Comparison of ENCODE assay signal across 8 mouse cellular contexts in genomic region chr11:101143338-101144225, GRCm38 (mm10). TPM values are rescaled to one million over a fixed set of nuclear protein-coding genes. Genes with fewer than 3 reads are reported as not detected.
DNase-seq lines count a peak whose midpoint lies in the region; ATAC-seq and TF ChIP-seq lines count a peak whose summit lies in the region.

No protein-coding gene starts in this region.

- no peak for TF ChIP-seq CTCF in lung, adult 2 months (IDR thresholded peaks at IDR 0.05; ENCODE audit: insufficient read depth, low read length)
- TF ChIP-seq CTCF in intestine, postnatal 0 days (IDR thresholded peaks at IDR 0.05; ENCODE audit: low read depth): no peak
- TF ChIP-seq CTCF in stomach, postnatal 0 days (IDR thresholded peaks at IDR 0.05; ENCODE audit: low read depth): no peak

- no peaks in the 10 kb centered on the region for H3K27me3 ChIP-seq in forebrain, embryonic 11.5 days (ENCODE audit: control insufficient read depth, insufficient read depth, low read length)
- H3K27me3 ChIP-seq in intestine, postnatal 0 days (replicated peaks; ENCODE audit: control insufficient read depth, insufficient read depth, low read length): peaks cover 12% of the 10 kb centered on the region
- H3K27me3 ChIP-seq in midbrain, embryonic 10.5 days (ENCODE audit: low read depth, poor library complexity, severe bottlenecking): peaks cover 37% of the 10 kb centered on the region
- H3K27me3 ChIP-seq in stomach, postnatal 0 days (ENCODE audit: control insufficient read depth, insufficient read depth, low read length): no peaks in the 10 kb centered on the region

- peak overlapping the region; percentile 44 for H3K4me3 ChIP-seq in lung, adult 2 months (replicated peaks; ENCODE audit: extremely low read depth, low read depth, low read length)
- H3K4me3 ChIP-seq in forebrain, embryonic 11.5 days (ENCODE audit: low read depth, low read length): peak overlapping the region; percentile 25
- no peak overlapping the region; the same call in 1 of the 2 replicates for H3K4me3 ChIP-seq in intestine, postnatal 0 days (ENCODE audit: low read depth, low read length)
- peak overlapping the region; percentile 49 for H3K4me3 ChIP-seq in midbrain, embryonic 10.5 days
- peak overlapping the region; percentile 10; the same call in 1 of the 2 replicates for H3K4me3 ChIP-seq in stomach, postnatal 0 days (ENCODE audit: low read depth, low read length)

- ATAC-seq in activated CD4-positive, CD25-positive, alpha-beta regulatory T cell, adult 4 months: peak; percentile 75
- ATAC-seq in forebrain, embryonic 11.5 days (replicated peaks; ENCODE audit: low FRiP score): peak; percentile 63
- no peak for ATAC-seq in intestine, postnatal 0 days
- no peak for ATAC-seq in stomach, postnatal 0 days (ENCODE audit: low FRiP score, low TSS enrichment)

- no peak for TF ChIP-seq POLR2A in lung, adult 2 months (IDR thresholded peaks at IDR 0.05; ENCODE audit: borderline replicate concordance, extremely low read depth, low read depth, low read length)

- peak overlapping the region; percentile 51 for H3K4me2 ChIP-seq in forebrain, embryonic 11.5 days (ENCODE audit: low read depth, low read length, severe bottlenecking)
- H3K4me2 ChIP-seq in intestine, postnatal 0 days (replicated peaks; ENCODE audit: low read depth): peak overlapping the region; percentile 37
- H3K4me2 ChIP-seq in stomach, postnatal 0 days (replicated peaks; ENCODE audit: low read depth): peak overlapping the region; percentile 38

- peaks cover 6% of the 10 kb centered on the region for H3K4me1 ChIP-seq in lung, adult 2 months (ENCODE audit: control insufficient read depth, insufficient read depth, low read length)
- H3K4me1 ChIP-seq in forebrain, embryonic 11.5 days (replicated peaks; ENCODE audit: control insufficient read depth, insufficient read depth, low read length): peaks cover 14% of the 10 kb centered on the region; the same call in 1 of the 2 replicates
- peaks cover 5% of the 10 kb centered on the region; the same call in 1 of the 2 replicates for H3K4me1 ChIP-seq in intestine, postnatal 0 days (replicated peaks; ENCODE audit: control insufficient read depth, insufficient read depth, low read length)
- H3K4me1 ChIP-seq in midbrain, embryonic 10.5 days: peaks cover 34% of the 10 kb centered on the region
- H3K4me1 ChIP-seq in stomach, postnatal 0 days (replicated peaks; ENCODE audit: control insufficient read depth, insufficient read depth): no peaks in the 10 kb centered on the region

- peak overlapping the region; percentile 50; the same call in 1 of the 2 replicates for H3K9ac ChIP-seq in forebrain, embryonic 11.5 days (ENCODE audit: low read length)
- no peak overlapping the region for H3K9ac ChIP-seq in intestine, postnatal 0 days (ENCODE audit: low read depth, low read length)
- no peak overlapping the region for H3K9ac ChIP-seq in stomach, postnatal 0 days (ENCODE audit: low read length)

- 18% methylated on average over 18 of the region's 19 CpGs for WGBS in lung, adult 2 months
- WGBS in forebrain, embryonic 11.5 days: 20% methylated on average over 18 of the region's 19 CpGs
- WGBS in intestine, postnatal 0 days: 29% methylated on average over 18 of the region's 19 CpGs
- 22% methylated on average over 19 of the region's 19 CpGs for WGBS in midbrain, embryonic 10.5 days
- WGBS in stomach, postnatal 0 days: 23% methylated on average over 17 of the region's 19 CpGs

- no peaks in the 10 kb centered on the region for H3K36me3 ChIP-seq in forebrain, embryonic 11.5 days (ENCODE audit: control insufficient read depth, insufficient read depth, low read length)
- no peaks in the 10 kb centered on the region for H3K36me3 ChIP-seq in intestine, postnatal 0 days (ENCODE audit: control insufficient read depth, insufficient read depth)
- H3K36me3 ChIP-seq in midbrain, embryonic 10.5 days: no peaks in the 10 kb centered on the region
- no peaks in the 10 kb centered on the region for H3K36me3 ChIP-seq in stomach, postnatal 0 days (ENCODE audit: control insufficient read depth, insufficient read depth, low read length)

- DNase-seq in lung, adult 2 months: no peak
- DNase-seq in lung, postnatal 36 days: no peak
- peak; percentile 70 for DNase-seq in forebrain, embryonic 11.5 days (ENCODE audit: low spot score)
- DNase-seq in midbrain, embryonic 10.5 days (ENCODE audit: low spot score): peak; percentile 75
- no peak for DNase-seq in stomach, postnatal 0 days (ENCODE audit: low spot score)
- DNase-seq in gastrocnemius, adult 18-20 months (ENCODE audit: low spot score): no peak

- no peak for TF ChIP-seq EP300 in stomach, postnatal 0 days (optimal IDR thresholded peaks at IDR 0.05)

- 0 out of 2 replicates have a peak overlapping the region, but pooled peaks have one; percentile 25 for H3K27ac ChIP-seq in forebrain, embryonic 11.5 days (ENCODE audit: low read depth, low read length)
- no peak overlapping the region for H3K27ac ChIP-seq in intestine, postnatal 0 days (ENCODE audit: low read depth, low read length)
- H3K27ac ChIP-seq in midbrain, embryonic 10.5 days (replicated peaks): peak overlapping the region; percentile 63
- H3K27ac ChIP-seq in stomach, postnatal 0 days (replicated peaks): no peak overlapping the region

- no peaks in the 10 kb centered on the region for H3K9me3 ChIP-seq in forebrain, embryonic 11.5 days (ENCODE audit: control insufficient read depth, low read length)
- H3K9me3 ChIP-seq in intestine, postnatal 0 days (ENCODE audit: control insufficient read depth): no peaks in the 10 kb centered on the region
- no peaks in the 10 kb centered on the region for H3K9me3 ChIP-seq in midbrain, embryonic 10.5 days (replicated peaks)
- H3K9me3 ChIP-seq in stomach, postnatal 0 days (ENCODE audit: control insufficient read depth, low read length): no peaks in the 10 kb centered on the region

RNA-seq across cellular contexts. Expression of gene Tubg2, which starts 12.1 kb away (rescaled TPM):
- polyA plus RNA-seq in lung, adult 2 months (2012; rRNA removed): 2.4 and 3.2 TPM in 2 replicates
- polyA plus RNA-seq in activated CD4-positive, CD25-positive, alpha-beta regulatory T cell, adult 4 months (2017; shearing (Covaris generic)): under 1 TPM; 0.68 to 0.94 TPM
- polyA plus RNA-seq in forebrain, embryonic 11.5 days (2014; fragmentation: Nextera tagmentation; extraction: Ambion mirVana): 3.9 and 4.5 TPM in 2 replicates
- polyA plus RNA-seq in intestine, postnatal 0 days (2015; fragmentation: Nextera tagmentation; extraction: Ambion mirVana): 2.5 and 2.8 TPM in 2 replicates
- polyA plus RNA-seq in midbrain, embryonic 10.5 days (2016; fragmentation: Nextera tagmentation; extraction: Ambion mirVana): 2.1 and 3.9 TPM in 2 replicates
- polyA plus RNA-seq in stomach, postnatal 0 days (2015; fragmentation: Nextera tagmentation; extraction: Ambion mirVana): 3.0 and 3.1 TPM in 2 replicates
- 1 to 10 TPM; 2.7 to 3.3 TPM for total RNA-seq in gastrocnemius, adult 18-20 months (2021)

RNA-seq across cellular contexts. Expression of gene Tubg1, which starts 23.8 kb away (rescaled TPM):
- 10.7 and 14.4 TPM in 2 replicates for polyA plus RNA-seq in lung, adult 2 months (2012; rRNA removed)
- 10 to 100 TPM; 17.7 to 26.8 TPM for polyA plus RNA-seq in activated CD4-positive, CD25-positive, alpha-beta regulatory T cell, adult 4 months (2017; shearing (Covaris generic))
- polyA plus RNA-seq in forebrain, embryonic 11.5 days (2014; fragmentation: Nextera tagmentation; extraction: Ambion mirVana): 126 and 132 TPM in 2 replicates
- 20.0 and 20.6 TPM in 2 replicates for polyA plus RNA-seq in intestine, postnatal 0 days (2015; fragmentation: Nextera tagmentation; extraction: Ambion mirVana)
- 131 and 135 TPM in 2 replicates for polyA plus RNA-seq in midbrain, embryonic 10.5 days (2016; fragmentation: Nextera tagmentation; extraction: Ambion mirVana)
- polyA plus RNA-seq in stomach, postnatal 0 days (2015; fragmentation: Nextera tagmentation; extraction: Ambion mirVana): 29.7 and 29.8 TPM in 2 replicates
- 10 to 100 TPM; 24.7 to 26.2 TPM for total RNA-seq in gastrocnemius, adult 18-20 months (2021)

RNA-seq across cellular contexts. Expression of gene Retreg3, which starts 23.9 kb away (rescaled TPM):
- 47.6 and 58.8 TPM in 2 replicates for polyA plus RNA-seq in lung, adult 2 months (2012; rRNA removed)
- polyA plus RNA-seq in activated CD4-positive, CD25-positive, alpha-beta regulatory T cell, adult 4 months (2017; shearing (Covaris generic)): 10 to 100 TPM; 14.4 to 24.7 TPM
- polyA plus RNA-seq in forebrain, embryonic 11.5 days (2014; fragmentation: Nextera tagmentation; extraction: Ambion mirVana): 11.1 and 12.9 TPM in 2 replicates
- polyA plus RNA-seq in intestine, postnatal 0 days (2015; fragmentation: Nextera tagmentation; extraction: Ambion mirVana): 10.3 and 12.3 TPM in 2 replicates
- polyA plus RNA-seq in midbrain, embryonic 10.5 days (2016; fragmentation: Nextera tagmentation; extraction: Ambion mirVana): 16.4 and 20.2 TPM in 2 replicates
- 16.1 and 17.9 TPM in 2 replicates for polyA plus RNA-seq in stomach, postnatal 0 days (2015; fragmentation: Nextera tagmentation; extraction: Ambion mirVana)
- total RNA-seq in gastrocnemius, adult 18-20 months (2021): 10 to 100 TPM; 27.1 to 30.4 TPM

RNA-seq across cellular contexts. Expression of gene Cntnap1, which starts 26.7 kb away (rescaled TPM):
- 2.6 and 2.7 TPM in 2 replicates for polyA plus RNA-seq in lung, adult 2 months (2012; rRNA removed)
- polyA plus RNA-seq in activated CD4-positive, CD25-positive, alpha-beta regulatory T cell, adult 4 months (2017; shearing (Covaris generic)): under 1 TPM; 0.29 to 0.33 TPM
- polyA plus RNA-seq in forebrain, embryonic 11.5 days (2014; fragmentation: Nextera tagmentation; extraction: Ambion mirVana): 0.35 and 0.55 TPM in 2 replicates
- polyA plus RNA-seq in intestine, postnatal 0 days (2015; fragmentation: Nextera tagmentation; extraction: Ambion mirVana): 5.2 and 6.0 TPM in 2 replicates
- 0.28 and 0.43 TPM in 2 replicates for polyA plus RNA-seq in midbrain, embryonic 10.5 days (2016; fragmentation: Nextera tagmentation; extraction: Ambion mirVana)
- polyA plus RNA-seq in stomach, postnatal 0 days (2015; fragmentation: Nextera tagmentation; extraction: Ambion mirVana): 0.52 and 0.94 TPM in 2 replicates
- 1 to 10 TPM in 1 of 2 experiments, under 1 TPM in 1; 0.82 to 1.2 TPM for total RNA-seq in gastrocnemius, adult 18-20 months (2021)

RNA-seq across cellular contexts. Expression of gene Plekhh3, which starts 27.6 kb away (rescaled TPM):
- polyA plus RNA-seq in lung, adult 2 months (2012; rRNA removed): 41.2 and 47.4 TPM in 2 replicates
- polyA plus RNA-seq in activated CD4-positive, CD25-positive, alpha-beta regulatory T cell, adult 4 months (2017; shearing (Covaris generic)): not detected
- 7.9 and 9.1 TPM in 2 replicates for polyA plus RNA-seq in forebrain, embryonic 11.5 days (2014; fragmentation: Nextera tagmentation; extraction: Ambion mirVana)
- polyA plus RNA-seq in intestine, postnatal 0 days (2015; fragmentation: Nextera tagmentation; extraction: Ambion mirVana): 7.7 and 7.8 TPM in 2 replicates
- 4.5 and 5.6 TPM in 2 replicates for polyA plus RNA-seq in midbrain, embryonic 10.5 days (2016; fragmentation: Nextera tagmentation; extraction: Ambion mirVana)
- polyA plus RNA-seq in stomach, postnatal 0 days (2015; fragmentation: Nextera tagmentation; extraction: Ambion mirVana): 23.8 and 25.6 TPM in 2 replicates
- total RNA-seq in gastrocnemius, adult 18-20 months (2021): 10 to 100 TPM; 19.4 to 24.2 TPM

Comparison
In these comparisons a context has a peak if more than half of its experiments do, and no peak if none do; other contexts are left out.
1. DNase-seq: peak in forebrain, embryonic 11.5 days (single experiment) and midbrain, embryonic 10.5 days (single experiment); none in lung, adult 2 months (single experiment), lung, postnatal 36 days (single experiment), stomach, postnatal 0 days (single experiment) and gastrocnemius, adult 18-20 months (single experiment).
2. ATAC-seq: peak in activated CD4-positive, CD25-positive, alpha-beta regulatory T cell, adult 4 months (single experiment) and forebrain, embryonic 11.5 days (single experiment); none in intestine, postnatal 0 days (single experiment) and stomach, postnatal 0 days (single experiment).
3. H3K27ac ChIP-seq: peak in forebrain, embryonic 11.5 days (single experiment) and midbrain, embryonic 10.5 days (single experiment); none in intestine, postnatal 0 days (single experiment) and stomach, postnatal 0 days (single experiment).
4. Peak in every context shown above with its lines, with median percentiles within 50 percentile points of each other: H3K4me2 ChIP-seq.